Mouse (Mus musculus) intestine, embryonic 14.5 days (tissue): ENCODE measurements around the gene BC052040. TPM values are rescaled to one million over a fixed set of nuclear protein-coding genes. Genes with fewer than 3 reads are reported as not detected.

Source experiments
- ATAC-seq: fragments of 200-750 bp; cut with Nextera tagmentation; replicated peaks from 2 replicates; pipeline ENCODE4 v1.8.0; 2017; ENCODE audit warnings: low read depth, moderate number of reproducible peaks, moderate TSS enrichment, moderate library complexity; ENCODE audit not compliant: low FRiP score, low TSS enrichment
- DNase-seq: peaks from one replicate; pipeline ENCODE4 v3.0.0-alpha.2; 2018; ENCODE audit warnings: low spot score
- H3K27ac ChIP-seq: fragments of 300-500 bp; sonication (generic); 2 replicates; pipeline ENCODE4 v1.5.1; 2014; ENCODE audit warnings: low read depth, mild to moderate bottlenecking, control low read depth
- H3K27me3 ChIP-seq: fragments of 300-500 bp; sonication (generic); replicated peaks from 2 replicates; pipeline ENCODE4 v1.6.1; 2014; ENCODE audit warnings: low read length, control low read depth; ENCODE audit not compliant: control insufficient read depth, insufficient read depth
- H3K36me3 ChIP-seq: fragments of 300-500 bp; sonication (generic); 2 replicates; pipeline ENCODE4 v1.6.1; 2014; ENCODE audit warnings: low read length, control low read depth; ENCODE audit not compliant: control insufficient read depth, insufficient read depth
- H3K4me1 ChIP-seq: fragments of 300-500 bp; sonication (generic); replicated peaks from 2 replicates; pipeline ENCODE4 v1.6.1; 2014; ENCODE audit warnings: low read length, control low read depth, mixed read lengths; ENCODE audit not compliant: control insufficient read depth, insufficient read depth
- H3K4me2 ChIP-seq: fragments of 300-500 bp; sonication (generic); 2 replicates; pipeline ENCODE4 v1.6.1; 2014; ENCODE audit warnings: low read length
- H3K4me3 ChIP-seq: fragments of 300-500 bp; sonication (generic); 2 replicates; pipeline ENCODE4 v1.5.1; 2014; ENCODE audit warnings: low read depth, low read length, control low read depth, mixed read lengths
- H3K9ac ChIP-seq: fragments of 300-500 bp; sonication (generic); 2 replicates; pipeline ENCODE4 v1.6.1; 2014; ENCODE audit warnings: mild to moderate bottlenecking, low read length
- H3K9me3 ChIP-seq: fragments of 300-500 bp; sonication (generic); 2 replicates; pipeline ENCODE4 v1.6.1; 2016; ENCODE audit warnings: low read length, control low read depth; ENCODE audit not compliant: control insufficient read depth
- WGBS: fragments of 180-500 bp; shearing (Covaris S2); extraction: QIAGEN DNeasy Blood & Tissue Kit; methylation state at CpG from one replicate; pipeline ENCODE4 v1.1.7; 2014; 5-methylcytosine and 5-hydroxymethylcytosine counted together
- polyA plus RNA-seq: library from polyadenylated mRNA; unstranded; fragments of >200 nt; fragmentation: Nextera tagmentation; extraction: Ambion mirVana; gene quantifications from 2 replicates; pipeline ENCODE4 v1.2.1, GENCODE M21; 2014

The BC052040 gene
- polyA plus RNA-seq, 1 experiment from 2014 or later: 13.3 TPM

DNA sequence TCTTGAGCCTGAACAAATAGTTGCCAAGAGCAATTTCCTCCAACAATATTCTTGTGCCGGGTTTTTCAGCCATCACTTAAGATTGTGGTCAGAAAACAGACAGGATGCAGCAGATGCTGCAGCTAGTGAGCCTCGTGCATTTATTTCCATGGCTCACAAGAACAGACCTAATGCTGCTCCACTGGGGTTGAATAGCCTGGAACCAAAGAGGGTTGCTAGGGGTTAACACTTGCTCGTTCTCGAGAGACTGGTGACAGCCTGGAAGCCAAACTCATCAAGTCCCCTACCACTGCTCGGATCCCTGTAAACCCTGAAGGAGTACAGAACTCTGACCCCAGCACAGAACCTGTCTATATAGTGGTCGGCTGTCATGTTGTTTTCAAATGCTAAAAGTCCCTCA is 144.4 kb downstream of the BC052040 start:
- ATAC-seq: no peak
- Histone ChIP-seq H3K9ac (no peak overlapping the region), H3K36me3 (no peaks in the 10 kb centered on the region), H3K4me1 (peaks cover 8% of the 10 kb centered on the region), H3K27ac (no peak overlapping the region), H3K4me3 (no peak overlapping the region), H3K27me3 (no peaks in the 10 kb centered on the region), H3K4me2 (no peak overlapping the region), H3K9me3 (no peaks in the 10 kb centered on the region)
- DNase-seq: no peak
- WGBS: 56% methylated on average over 6 of the region's 6 CpGs

DNA sequence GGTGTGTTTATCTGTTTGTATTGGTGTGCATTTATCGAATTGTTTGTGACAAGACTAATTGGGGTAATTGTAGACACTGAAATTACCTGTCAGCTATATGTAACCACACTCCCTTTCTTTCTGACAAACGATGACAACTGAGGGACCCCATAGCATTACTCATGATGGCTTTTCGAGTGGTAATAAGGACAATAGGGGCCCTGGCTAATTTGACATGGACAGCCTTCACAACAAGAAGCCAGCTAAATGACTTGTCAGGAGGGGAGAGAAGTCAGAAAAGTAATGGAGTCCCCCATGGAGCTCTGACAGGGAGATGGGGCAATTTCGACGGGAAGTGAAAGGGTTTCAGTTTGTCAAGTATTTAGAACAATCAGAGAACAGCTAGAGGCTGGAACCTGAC is 145.3 kb downstream of the BC052040 start:
- Histone ChIP-seq H3K9me3 (no peaks in the 10 kb centered on the region), H3K9ac (no peak overlapping the region), H3K4me2 (no peak overlapping the region), H3K27ac (no peak overlapping the region), H3K4me3 (no peak overlapping the region), H3K4me1 (peaks cover 8% of the 10 kb centered on the region), H3K36me3 (no peaks in the 10 kb centered on the region), H3K27me3 (no peaks in the 10 kb centered on the region)
- DNase-seq (no peak), ATAC-seq (no peak)
- WGBS: 76% methylated on average over 5 of the region's 5 CpGs

DNA sequence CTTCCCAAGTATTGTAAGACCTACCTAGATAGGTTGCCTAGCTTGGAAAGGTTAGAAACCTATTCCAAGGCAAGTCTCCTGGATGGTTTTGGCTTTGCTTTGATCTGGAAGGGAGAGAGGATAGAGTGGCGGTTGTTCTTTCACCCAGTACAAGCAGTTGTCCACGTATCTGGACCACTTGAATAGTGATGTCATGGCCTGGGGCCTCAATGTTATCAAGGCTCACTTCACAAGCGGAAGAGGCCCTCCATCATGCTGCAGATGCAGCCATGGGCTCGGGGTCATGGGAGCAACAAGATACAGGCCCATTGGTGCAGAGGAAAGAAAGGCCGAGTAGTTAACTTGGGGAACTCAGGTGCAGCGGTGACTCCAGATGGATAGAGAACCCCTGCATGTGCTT is 147.1 kb downstream of the BC052040 start:
- Histone ChIP-seq H3K27me3 (no peaks in the 10 kb centered on the region), H3K4me3 (no peak overlapping the region), H3K4me2 (no peak overlapping the region), H3K27ac (no peak overlapping the region), H3K36me3 (no peaks in the 10 kb centered on the region), H3K9ac (no peak overlapping the region), H3K4me1 (peaks cover 3% of the 10 kb centered on the region; the same call in 1 of the 2 replicates), H3K9me3 (no peaks in the 10 kb centered on the region)
- ATAC-seq (no peak), DNase-seq (no peak)
- 90% methylated on average over 6 of the region's 6 CpGs for WGBS

DNA sequence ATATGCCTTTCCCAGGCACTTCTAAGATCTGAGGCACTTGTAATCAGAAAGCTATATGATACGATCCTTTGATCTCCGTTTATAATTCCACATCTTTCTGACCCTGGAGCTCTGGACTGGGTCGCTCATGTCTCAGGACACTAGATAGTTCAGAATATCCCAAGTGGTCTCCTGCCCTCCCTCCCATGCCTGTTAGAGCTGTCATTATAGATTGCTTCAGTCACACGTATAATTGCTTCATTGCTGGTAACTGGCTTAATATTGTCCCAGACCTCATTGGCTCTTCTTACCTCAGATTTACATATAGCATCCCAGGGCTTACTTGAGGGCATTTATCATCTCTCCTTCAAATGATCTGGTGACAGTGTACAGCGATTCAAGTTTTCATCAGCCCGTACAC is 149.0 kb downstream of the BC052040 start:
- WGBS: 68% methylated on average over 6 of the region's 6 CpGs
- H3K4me1 ChIP-seq: peaks cover 3% of the 10 kb centered on the region; the same call in 1 of the 2 replicates
- no peak overlapping the region for H3K27ac ChIP-seq
- H3K9ac ChIP-seq: no peak overlapping the region
- H3K9me3 ChIP-seq: no peaks in the 10 kb centered on the region
- H3K27me3 ChIP-seq: no peaks in the 10 kb centered on the region
- ATAC-seq (no peak), DNase-seq (no peak)
- H3K4me2 ChIP-seq: no peak overlapping the region
- no peaks in the 10 kb centered on the region for H3K36me3 ChIP-seq
- H3K4me3 ChIP-seq: no peak overlapping the region

DNA sequence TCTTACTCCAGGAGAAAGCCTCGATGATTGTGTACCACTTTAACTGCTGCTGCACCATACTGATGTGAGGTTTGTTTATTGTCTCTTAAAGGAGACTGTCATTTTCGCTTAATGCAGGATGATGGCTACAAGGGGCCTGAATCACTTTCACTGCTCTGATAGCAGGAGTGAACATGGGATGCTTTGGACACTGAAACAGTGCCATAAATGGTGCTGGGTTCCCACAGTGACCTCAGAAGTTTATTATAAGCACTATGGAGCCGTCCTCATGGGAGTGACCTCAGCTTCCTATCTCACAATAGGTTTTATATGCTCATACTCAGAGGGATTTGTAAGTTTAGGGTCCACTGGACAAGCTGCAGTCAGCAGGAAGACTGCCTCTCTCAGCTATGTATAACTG is 149.7 kb downstream of the BC052040 start:
- Histone ChIP-seq H3K4me1 (peaks cover 3% of the 10 kb centered on the region; the same call in 1 of the 2 replicates), H3K4me2 (no peak overlapping the region), H3K9me3 (no peaks in the 10 kb centered on the region), H3K27ac (no peak overlapping the region), H3K4me3 (no peak overlapping the region), H3K36me3 (no peaks in the 10 kb centered on the region), H3K9ac (no peak overlapping the region), H3K27me3 (no peaks in the 10 kb centered on the region)
- 45% methylated on average over 3 of the region's 3 CpGs for WGBS
- no peak for DNase-seq
- no peak for ATAC-seq

DNA sequence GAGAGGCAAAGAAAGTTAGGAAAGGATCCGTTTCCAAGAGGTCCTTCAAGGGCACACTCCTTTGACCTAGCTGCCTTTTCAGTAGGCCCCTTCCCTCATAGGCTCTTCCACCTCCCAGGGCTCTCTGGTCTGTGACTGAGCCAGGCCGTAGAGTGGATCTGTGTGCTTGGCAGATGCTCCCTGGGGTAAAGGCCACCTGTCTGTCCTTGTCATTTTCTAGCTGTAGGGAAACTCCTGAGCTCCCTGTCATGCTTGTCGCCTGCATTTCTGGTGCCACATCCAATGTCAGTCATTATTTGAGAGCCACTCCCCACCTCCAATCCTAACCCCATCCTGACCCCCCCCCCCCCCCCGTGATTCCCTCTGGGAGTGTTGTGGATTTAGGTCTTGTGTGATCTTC is 151.1 kb downstream of the BC052040 start:
- Histone ChIP-seq H3K4me2 (no peak overlapping the region), H3K9me3 (no peaks in the 10 kb centered on the region), H3K4me3 (no peak overlapping the region), H3K27ac (no peak overlapping the region), H3K27me3 (no peaks in the 10 kb centered on the region), H3K4me1 (peaks cover 3% of the 10 kb centered on the region; the same call in 1 of the 2 replicates), H3K36me3 (no peaks in the 10 kb centered on the region), H3K9ac (no peak overlapping the region)
- ATAC-seq: no peak
- no peak for DNase-seq
- WGBS: 86% methylated on average over 4 of the region's 4 CpGs

DNA sequence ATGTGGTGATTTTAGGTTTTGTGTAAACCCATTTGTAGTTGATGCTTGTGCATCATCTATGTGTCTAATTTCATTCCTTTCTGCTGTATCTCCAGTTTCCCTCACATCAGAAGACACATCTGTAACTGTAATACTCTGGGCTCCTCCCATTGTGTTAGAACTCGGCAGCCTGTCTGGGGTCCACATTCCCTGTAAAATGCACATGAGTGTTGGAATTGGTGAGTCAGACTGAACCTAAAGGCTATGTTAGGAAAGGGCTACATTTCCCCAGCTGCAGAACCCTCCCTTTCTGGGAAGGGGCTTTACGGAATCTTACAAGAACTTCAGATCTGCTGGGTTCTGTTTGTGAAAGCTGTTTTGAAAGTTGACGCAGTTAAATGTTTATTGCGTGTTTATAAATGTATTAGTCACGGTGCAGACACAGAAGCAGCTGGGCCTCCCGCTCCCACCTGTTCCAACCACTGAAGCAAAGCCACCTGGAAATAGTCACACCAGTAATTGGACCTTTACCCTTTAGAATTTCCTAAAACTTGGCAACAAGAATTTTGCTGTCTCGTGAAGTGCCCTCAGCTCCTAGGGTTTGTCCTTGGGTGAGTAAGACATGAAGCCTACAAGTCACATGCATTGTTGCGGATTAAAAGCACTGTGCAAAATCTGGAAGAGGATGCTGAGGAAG is 151.6 kb downstream of the BC052040 start:
- no peak overlapping the region for H3K4me3 ChIP-seq
- H3K9me3 ChIP-seq: no peaks in the 10 kb centered on the region
- 53% methylated on average over 8 of the region's 8 CpGs for WGBS

DNA sequence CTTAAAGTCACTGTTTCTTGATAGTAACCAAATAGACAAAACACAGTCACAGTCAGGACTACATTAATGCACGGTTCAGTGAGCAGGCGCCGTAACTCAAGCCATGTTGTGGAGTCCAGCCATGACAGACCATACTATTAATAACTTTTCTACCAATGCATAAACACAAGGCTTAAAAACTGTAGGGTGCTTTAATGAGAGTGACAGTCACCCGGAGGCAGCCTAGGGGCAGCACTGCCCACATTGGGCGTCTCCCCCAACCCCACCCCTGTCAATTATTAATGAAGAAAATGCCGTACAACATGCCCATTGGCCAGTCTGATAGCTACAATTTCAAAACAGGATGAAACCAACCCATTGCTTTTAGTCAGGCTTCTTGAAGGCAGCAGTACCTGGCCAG is 153.3 kb downstream of the BC052040 start:
- no peak overlapping the region for H3K27ac ChIP-seq
- no peak for DNase-seq
- no peak overlapping the region for H3K4me2 ChIP-seq
- no peak overlapping the region for H3K9ac ChIP-seq
- H3K36me3 ChIP-seq: no peaks in the 10 kb centered on the region
- H3K4me3 ChIP-seq: no peak overlapping the region
- peaks cover 3% of the 10 kb centered on the region; the same call in 1 of the 2 replicates for H3K4me1 ChIP-seq
- no peaks in the 10 kb centered on the region for H3K27me3 ChIP-seq
- no peak for ATAC-seq
- WGBS: 83% methylated on average over 6 of the region's 6 CpGs
- no peaks in the 10 kb centered on the region for H3K9me3 ChIP-seq

More for the DNA sequence above, 151.6 kb downstream of the BC052040 start:
- no peak for DNase-seq
- Histone ChIP-seq H3K36me3 (no peaks in the 10 kb centered on the region), H3K4me1 (peaks cover 3% of the 10 kb centered on the region; the same call in 1 of the 2 replicates), H3K27ac (no peak overlapping the region), H3K9ac (no peak overlapping the region), H3K27me3 (no peaks in the 10 kb centered on the region), H3K4me2 (no peak overlapping the region)
- no peak for ATAC-seq

DNA sequence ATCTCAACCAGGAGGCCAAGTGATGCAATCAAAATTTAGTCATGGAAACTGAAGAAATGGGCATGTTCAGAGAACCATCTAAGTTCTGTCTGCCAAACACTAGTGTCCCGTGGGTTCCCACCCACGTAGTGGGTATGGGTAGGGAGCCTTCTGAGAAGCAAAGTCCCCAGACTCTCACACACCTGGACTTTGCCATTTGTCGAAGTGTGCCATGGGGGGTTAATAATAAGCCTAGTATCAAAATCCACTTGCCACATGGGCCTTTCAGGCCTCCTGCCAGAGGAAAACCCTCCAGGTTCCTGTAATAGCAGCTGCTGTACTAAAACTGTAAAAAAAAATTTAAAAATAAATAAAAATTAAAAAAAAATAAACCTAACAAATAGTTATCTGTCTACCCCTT is 154.9 kb downstream of the BC052040 start:
- Histone ChIP-seq H3K9ac (no peak overlapping the region), H3K4me3 (no peak overlapping the region), H3K27ac (no peak overlapping the region), H3K36me3 (no peaks in the 10 kb centered on the region), H3K27me3 (no peaks in the 10 kb centered on the region), H3K4me1 (peaks cover 3% of the 10 kb centered on the region), H3K4me2 (no peak overlapping the region), H3K9me3 (no peaks in the 10 kb centered on the region)
- 93% methylated on average over 3 of the region's 3 CpGs for WGBS
- DNase-seq (no peak), ATAC-seq (no peak)
